Mouse (Mus musculus) CH12.LX (cell line): ENCODE data around the gene Ceacam2. TPM values are rescaled to one million over a fixed set of nuclear protein-coding genes. Genes with fewer than 3 reads are reported as not detected.
"Not testable (repeated sequence)": the region's sequence is repeated elsewhere in the genome, so short reads cannot be mapped to it uniquely, and the experiment has no call there.

Experiments
- DNase-seq: peaks from one replicate; pipeline ENCODE4 v3.0.0-alpha.2; 2013; ENCODE audit errors: extremely low read depth
- H3K27ac ChIP-seq: 2 replicates; pipeline ENCODE4 v1.5.1; 2012; ENCODE audit warnings: low read depth, mild to moderate bottlenecking, control low read depth, moderate library complexity; ENCODE audit not compliant: insufficient read depth
- H3K27me3 ChIP-seq: replicated peaks from 2 replicates; pipeline ENCODE3; 2012; ENCODE audit warnings: inconsistent platforms
- H3K36me3 ChIP-seq, 2 experiments: replicated peaks in 1 of 2; 2 replicates each; pipeline versions ENCODE3 to v1.6.1; 2012; ENCODE audit warnings: inconsistent platforms in 1 of 2, low read length in 1 of 2, mild to moderate bottlenecking in 1 of 2, mixed read lengths in 1 of 2, moderate library complexity in 1 of 2; ENCODE audit not compliant: control insufficient read depth in 1 of 2, insufficient read depth in 1 of 2
- H3K4me1 ChIP-seq, 2 experiments: 2 replicates each; pipeline ENCODE4 v1.6.1; 2012; ENCODE audit warnings: inconsistent platforms in 1 of 2, moderate library complexity in 1 of 2; ENCODE audit not compliant: insufficient read depth in 2 of 2, control insufficient read depth in 1 of 2
- H3K4me2 ChIP-seq: 2 replicates; pipeline ENCODE4 v1.6.1; 2012; ENCODE audit warnings: low read depth, mild to moderate bottlenecking, control low read depth; ENCODE audit not compliant: poor library complexity, insufficient read depth, severe bottlenecking
- H3K4me3 ChIP-seq, 3 experiments: fragments of 150-350 bp in 1 of 3; sonication (generic) in 1 of 3; replicated peaks in 1 of 3; 2 replicates each; pipeline versions ENCODE3 to v1.5.1; 2011 to 2012; ENCODE audit warnings: low read depth in 2 of 3, low read length in 2 of 3, mild to moderate bottlenecking in 2 of 3, moderate library complexity in 2 of 3, control low read depth in 1 of 3, improper control_type of control experiment in 1 of 3, inconsistent platforms in 1 of 3, mixed read lengths in 1 of 3; ENCODE audit not compliant: poor library complexity in 1 of 3
- H3K79me2 ChIP-seq: replicated peaks from 2 replicates; pipeline ENCODE4 v1.6.1; 2012; ENCODE audit warnings: mild to moderate bottlenecking, moderate library complexity; ENCODE audit not compliant: control insufficient read depth, poor library complexity, insufficient read depth, severe bottlenecking; ENCODE audit errors: extremely low read depth
- H3K9ac ChIP-seq: 2 replicates; pipeline ENCODE4 v1.6.1; 2012; ENCODE audit warnings: low read depth, mild to moderate bottlenecking, control low read depth, moderate library complexity; ENCODE audit not compliant: insufficient read depth
- H3K9me3 ChIP-seq: replicated peaks from 2 replicates; pipeline ENCODE3; 2012; ENCODE audit warnings: low read length, inconsistent platforms, mixed read lengths
- CHD1 ChIP-seq: IDR thresholded peaks from 2 replicates; pipeline ENCODE4 v1.6.1; 2012; ENCODE audit warnings: low read depth, low read length, improper control_type of control experiment, inconsistent platforms
- E2F4 ChIP-seq: IDR thresholded peaks from 2 replicates; pipeline ENCODE4 v1.6.1; 2011; ENCODE audit warnings: low read depth, low read length, improper control_type of control experiment; ENCODE audit not compliant: insufficient replicate concordance
- ELF1 ChIP-seq: IDR thresholded peaks from 2 replicates; pipeline ENCODE4 v1.6.1; 2014; ENCODE audit warnings: low read depth, mild to moderate bottlenecking, inconsistent platforms, low read length, improper control_type of control experiment
- EP300 ChIP-seq: IDR thresholded peaks from 2 replicates; pipeline ENCODE4 v1.6.1; 2011; ENCODE audit warnings: low read length, improper control_type of control experiment
- ETS1 ChIP-seq: conservative IDR thresholded peaks from 2 replicates; pipeline ENCODE4 v1.6.1; 2012; ENCODE audit warnings: low read depth, mild to moderate bottlenecking, inconsistent platforms, low read length, improper control_type of control experiment, moderate library complexity
- GABPA ChIP-seq: IDR thresholded peaks from 2 replicates; pipeline ENCODE4 v1.6.1; 2012; ENCODE audit warnings: low read depth, low read length, improper control_type of control experiment, inconsistent platforms; ENCODE audit not compliant: insufficient replicate concordance
- HCFC1 ChIP-seq: IDR thresholded peaks from 2 replicates; pipeline ENCODE4 v1.6.1; 2012; ENCODE audit warnings: low read depth, mild to moderate bottlenecking, inconsistent platforms, low read length, improper control_type of control experiment
- IRF4 ChIP-seq: IDR thresholded peaks from 2 replicates; pipeline ENCODE4 v1.6.1; 2014; ENCODE audit warnings: low read depth, mild to moderate bottlenecking, inconsistent platforms, low read length, improper control_type of control experiment
- MAX ChIP-seq: IDR thresholded peaks from 2 replicates; pipeline ENCODE4 v1.6.1; 2011; ENCODE audit warnings: low read length, improper control_type of control experiment
- PAX5 ChIP-seq: IDR thresholded peaks from 2 replicates; pipeline ENCODE4 v1.6.1; 2012; ENCODE audit warnings: low read length, inconsistent platforms, mixed read lengths
- POLR2AphosphoS2 ChIP-seq: IDR thresholded peaks from 2 replicates; pipeline ENCODE4 v1.6.1; 2011; ENCODE audit warnings: low read depth, low read length, improper control_type of control experiment
- SMC3 ChIP-seq: IDR thresholded peaks from 2 replicates; pipeline ENCODE4 v1.6.1; 2011; ENCODE audit warnings: low read depth, low read length, improper control_type of control experiment
- TBP ChIP-seq: conservative IDR thresholded peaks from 2 replicates; pipeline ENCODE4 v1.6.1; 2011; ENCODE audit warnings: low read depth, low read length, improper control_type of control experiment
- TCF12 ChIP-seq: IDR thresholded peaks from 2 replicates; pipeline ENCODE4 v1.6.1; 2014; ENCODE audit warnings: low read depth, mild to moderate bottlenecking, inconsistent platforms, low read length, improper control_type of control experiment
- UBTF ChIP-seq: IDR thresholded peaks from 2 replicates; pipeline ENCODE4 v1.6.1; 2012; ENCODE audit warnings: low read depth, mild to moderate bottlenecking, inconsistent platforms, low read length, improper control_type of control experiment, moderate library complexity
- USF2 ChIP-seq: conservative IDR thresholded peaks from 2 replicates; pipeline ENCODE4 v1.6.1; 2011; ENCODE audit warnings: low read depth, low read length, improper control_type of control experiment
- ZMIZ1 ChIP-seq: IDR thresholded peaks from 2 replicates; pipeline ENCODE4 v1.6.1; 2012; ENCODE audit warnings: low read depth, mild to moderate bottlenecking, inconsistent platforms, low read length, improper control_type of control experiment
- ZNF384 ChIP-seq: IDR thresholded peaks from 2 replicates; pipeline ENCODE4 v1.6.1; 2012; ENCODE audit warnings: low read depth, low read length, improper control_type of control experiment, inconsistent platforms
- dilution Hi-C: fragments of 300-500 bp; cut with MboI; formaldehyde crosslinking; loops from 2 replicates; pipeline ENCODE4 v1.14.3; 2020; ENCODE audit warnings: low sequenced_read_pairs; ENCODE audit not compliant: extremely low pct_unique_long_range_greater_than_20kb, extremely low pct_ligation_motif_present
- in situ Hi-C: fragments of 300-500 bp; cut with MboI; formaldehyde crosslinking; loops from 3 replicates; pipeline ENCODE4 v1.14.3; 2019; ENCODE audit warnings: low sequenced_read_pairs, low pct_ligation_motif_present, low pct_unique_long_range_greater_than_20kb, mixed read lengths
- polyA plus RNA-seq: library from polyadenylated mRNA; unstranded; fragments of >175 nt; gene quantifications from 2 replicates; pipeline ENCODE4 v1.2.1, GENCODE M21; 2012; ENCODE audit warnings: low read depth; ENCODE audit not compliant: insufficient read length
- total RNA-seq, 2 experiments: library from RNA; depleted of rRNA; stranded (reverse); fragments of 300-350 nt in 1 of 2; fragments of >200 nt in 1 of 2; gene quantifications; 2 replicates each; pipeline ENCODE4 v1.2.3; 2012 to 2014

The Ceacam2 gene
- total and polyA plus RNA-seq, 3 experiments, result 0.64 TPM; not detected in 2

- H3K4me1 ChIP-seq, result peaks cover 5 to 25% of the 10 kb centered on the region in 2 experiments
- H3K9ac ChIP-seq, result no peak overlapping the region
- peaks cover 4% of the 10 kb centered on the region for H3K9me3 ChIP-seq
- no peak overlapping the region for H3K27ac ChIP-seq
- no peaks in the 10 kb centered on the region for H3K79me2 ChIP-seq
- no peak for DNase-seq
- in situ Hi-C loops, result no loop called here
- peaks cover 2% of the 10 kb centered on the region for H3K27me3 ChIP-seq
- H3K36me3 ChIP-seq, result no peaks in the 10 kb centered on the region
- no peak for TF ChIP-seq SMC3
- no peak for TF ChIP-seq E2F4
- TF ChIP-seq IRF4, result no peak
- TF ChIP-seq ELF1, result no peak
- no peak for TF ChIP-seq ZNF384
- no peak for TF ChIP-seq TCF12
- no peak for TF ChIP-seq PAX5
- no peak for TF ChIP-seq EP300
- no peak for TF ChIP-seq TBP
- no peak for TF ChIP-seq ZMIZ1
- TF ChIP-seq HCFC1, result no peak
- TF ChIP-seq POLR2AphosphoS2, result no peak
- TF ChIP-seq USF2, result no peak
- TF ChIP-seq MAX, result no peak
- TF ChIP-seq GABPA, result no peak
- no peak for TF ChIP-seq ETS1
- TF ChIP-seq CHD1, result no peak
- no peak for TF ChIP-seq UBTF
- TF ChIP-seq, all 38 proteins: peak for 0
- dilution Hi-C loops, result no loop called here
- Histone ChIP-seq H3K4me3 (no peak overlapping the region), H3K4me2 (no peak overlapping the region)
Measured at GRCm38 (mm10) chr7:25575105-25575504, 35.4 kb upstream of the Ceacam2 start.

GRCm38 (mm10) chr7:25573806-25574205, 34.1 kb upstream of the Ceacam2 start:
- H3K27me3 ChIP-seq, H3K36me3 ChIP-seq, in situ Hi-C loops, H3K27ac ChIP-seq, DNase-seq, H3K4me2 ChIP-seq, H3K79me2 ChIP-seq, dilution Hi-C loops, H3K9me3 ChIP-seq, H3K4me3 ChIP-seq, H3K9ac ChIP-seq: not testable (repeated sequence)
- H3K4me1 ChIP-seq, result peaks cover 5 to 25% of the 10 kb centered on the region in 2 experiments
